ENCODE assay signal across 8 mouse cellular contexts in genomic region chr9:21152715-21153114, GRCm38 (mm10). TPM values are rescaled to one million over a fixed set of nuclear protein-coding genes. Genes with fewer than 3 reads are reported as not detected.
A peak's percentile ranks its signal among the peaks of the same experiment; 100 is the strongest.
DNase-seq lines count a peak whose midpoint lies in the region; ATAC-seq and TF ChIP-seq lines count a peak whose summit lies in the region.

No protein-coding gene starts in this region.

- H3K4me2 ChIP-seq in forebrain, embryonic 15.5 days (replicated peaks): peak overlapping the region; percentile 38
- H3K4me2 ChIP-seq in intestine, embryonic 16.5 days (ENCODE audit: low read depth, low read length): peak overlapping the region; percentile 94
- peak overlapping the region; percentile 66; the same call in 1 of the 2 replicates for H3K4me2 ChIP-seq in limb, embryonic 11.5 days (ENCODE audit: low read depth, severe bottlenecking)
- H3K4me2 ChIP-seq in stomach, embryonic 14.5 days (replicated peaks; ENCODE audit: low read depth, low read length): peak overlapping the region; percentile 91

- TF ChIP-seq CTCF in MEL (IDR thresholded peaks at IDR 0.05 in 2 of 3, conservative IDR thresholded peaks at IDR 0.05 in 1 of 3; ENCODE audit: control insufficient read depth in 1 of 3, insufficient read depth in 1 of 3, low read depth in 2 of 3, low read length in 3 of 3, poor library complexity in 1 of 3, severe bottlenecking in 1 of 3): peak; percentile 56 to 95 (median 79)

- peaks cover 0 to 27% of the 10 kb centered on the region in 2 experiments; a peak in 2 of 4 replicates for H3K36me3 ChIP-seq in MEL (ENCODE audit: control insufficient read depth in 1 of 2, insufficient read depth in 2 of 2, low read length in 2 of 2)
- H3K36me3 ChIP-seq in forebrain, embryonic 15.5 days: no peaks in the 10 kb centered on the region
- no peaks in the 10 kb centered on the region for H3K36me3 ChIP-seq in intestine, embryonic 16.5 days (ENCODE audit: control insufficient read depth, insufficient read depth, low read length)
- H3K36me3 ChIP-seq in limb, embryonic 11.5 days (ENCODE audit: control insufficient read depth, insufficient read depth, low read length): no peaks in the 10 kb centered on the region
- peaks cover 4% of the 10 kb centered on the region; the same call in 1 of the 2 replicates for H3K36me3 ChIP-seq in midbrain, embryonic 10.5 days
- no peaks in the 10 kb centered on the region for H3K36me3 ChIP-seq in stomach, embryonic 14.5 days (ENCODE audit: control insufficient read depth, insufficient read depth, low read length)

- under 1% methylated on average over 11 of the region's 11 CpGs for WGBS in forebrain, embryonic 15.5 days
- 2% methylated on average over 11 of the region's 11 CpGs for WGBS in intestine, embryonic 16.5 days
- 4% methylated on average over 11 of the region's 11 CpGs for WGBS in limb, embryonic 11.5 days
- whole genome bisulfite sequencing in midbrain, embryonic 10.5 days: 3% methylated on average over 11 of the region's 11 CpGs
- WGBS in stomach, embryonic 14.5 days: 4% methylated on average over 11 of the region's 11 CpGs

- TF ChIP-seq EP300 in MEL (IDR thresholded peaks at IDR 0.05; ENCODE audit: low read depth in 1 of 2, low read length in 2 of 2): no peak

- H3K9ac ChIP-seq in MEL (ENCODE audit: control insufficient read depth, low read depth, low read length, poor library complexity, severe bottlenecking): peak overlapping the region; percentile 12
- H3K9ac ChIP-seq in forebrain, embryonic 15.5 days (replicated peaks): no peak overlapping the region
- peak overlapping the region; percentile 69 for H3K9ac ChIP-seq in intestine, embryonic 16.5 days (ENCODE audit: low read depth, low read length)
- H3K9ac ChIP-seq in limb, embryonic 11.5 days (ENCODE audit: low read length): no peak overlapping the region
- no peak overlapping the region; the same call in 1 of the 2 replicates for H3K9ac ChIP-seq in stomach, embryonic 14.5 days (replicated peaks; ENCODE audit: low read depth, low read length)

- H3K27ac ChIP-seq in MEL (ENCODE audit: control insufficient read depth, low read depth, low read length): 0 out of 2 replicates have a peak overlapping the region, but pooled peaks have one; percentile 1
- no peak overlapping the region for H3K27ac ChIP-seq in forebrain, embryonic 15.5 days (replicated peaks)
- H3K27ac ChIP-seq in intestine, embryonic 16.5 days (ENCODE audit: low read length): peak overlapping the region; percentile 84
- no peak overlapping the region for H3K27ac ChIP-seq in limb, embryonic 11.5 days (replicated peaks; ENCODE audit: low read depth, low read length)
- no peak overlapping the region for H3K27ac ChIP-seq in midbrain, embryonic 10.5 days (replicated peaks)
- H3K27ac ChIP-seq in stomach, embryonic 14.5 days (ENCODE audit: low read length): peak overlapping the region; percentile 73; the same call in 1 of the 2 replicates

- H3K4me1 ChIP-seq in MEL (ENCODE audit: control insufficient read depth in 1 of 2, insufficient read depth in 2 of 2, low read length in 2 of 2): peaks cover 20 to 37% of the 10 kb centered on the region in 2 experiments
- H3K4me1 ChIP-seq in forebrain, embryonic 15.5 days: peaks cover 30% of the 10 kb centered on the region
- peaks cover 32% of the 10 kb centered on the region for H3K4me1 ChIP-seq in intestine, embryonic 16.5 days (ENCODE audit: control insufficient read depth, insufficient read depth, low read length)
- H3K4me1 ChIP-seq in limb, embryonic 11.5 days (ENCODE audit: control insufficient read depth, insufficient read depth, low read length): peaks cover 30% of the 10 kb centered on the region
- peaks cover 38% of the 10 kb centered on the region for H3K4me1 ChIP-seq in midbrain, embryonic 10.5 days
- H3K4me1 ChIP-seq in stomach, embryonic 14.5 days (ENCODE audit: control insufficient read depth, insufficient read depth, low read length): peaks cover 34% of the 10 kb centered on the region; the same call in 1 of the 2 replicates

- no peak for ATAC-seq in forebrain, embryonic 15.5 days (replicated peaks)
- ATAC-seq in intestine, embryonic 16.5 days: peak; percentile 21; the same call in 1 of the 2 replicates
- ATAC-seq in limb, embryonic 11.5 days (ENCODE audit: insufficient number of reproducible peaks, low FRiP score, low TSS enrichment, low read depth): no peak
- peak; percentile 8; the same call in 1 of the 2 replicates for ATAC-seq in stomach, embryonic 14.5 days (ENCODE audit: insufficient number of reproducible peaks, insufficient read depth, low FRiP score, low read depth)

- no peak overlapping the region for H3K4me3 ChIP-seq in MEL (ENCODE audit: control insufficient read depth in 1 of 2, insufficient read depth in 1 of 2, low read depth in 2 of 2, low read length in 2 of 2)
- no peak overlapping the region for H3K4me3 ChIP-seq in forebrain, embryonic 15.5 days
- peak overlapping the region; percentile 49 for H3K4me3 ChIP-seq in intestine, embryonic 16.5 days (ENCODE audit: low read length)
- peak overlapping the region; percentile 27 for H3K4me3 ChIP-seq in limb, embryonic 11.5 days (ENCODE audit: low read depth, low read length)
- peak overlapping the region; percentile 43 for H3K4me3 ChIP-seq in midbrain, embryonic 10.5 days
- H3K4me3 ChIP-seq in stomach, embryonic 14.5 days (ENCODE audit: low read depth, low read length): peak overlapping the region; percentile 31; the same call in 1 of the 2 replicates

- peak; percentile 56 for TF ChIP-seq RAD21 in MEL (IDR thresholded peaks at IDR 0.05; ENCODE audit: low read depth, low read length)

- H3K79me2 ChIP-seq in MEL (ENCODE audit: control insufficient read depth, insufficient read depth, low read length, poor library complexity): peaks cover 23% of the 10 kb centered on the region

- TF ChIP-seq POLR2A in MEL (IDR thresholded peaks at IDR 0.05; ENCODE audit: control insufficient read depth in 1 of 2, insufficient read depth in 1 of 2, low read depth in 1 of 2, low read length in 2 of 2, poor library complexity in 1 of 2): 0 out of 4 replicates have a peak, but pooled peaks of 1 of the 2 experiments have one; percentile 8

- H3K27me3 ChIP-seq in MEL (ENCODE audit: control insufficient read depth in 1 of 2, insufficient read depth in 2 of 2, low read length in 2 of 2): no peaks in the 10 kb centered on the region
- peaks cover 6% of the 10 kb centered on the region; the same call in 1 of the 2 replicates for H3K27me3 ChIP-seq in forebrain, embryonic 15.5 days
- no peaks in the 10 kb centered on the region for H3K27me3 ChIP-seq in intestine, embryonic 16.5 days (replicated peaks; ENCODE audit: control insufficient read depth, insufficient read depth, low read length)
- no peaks in the 10 kb centered on the region for H3K27me3 ChIP-seq in limb, embryonic 11.5 days (ENCODE audit: control insufficient read depth, insufficient read depth, low read length)
- peaks cover 8% of the 10 kb centered on the region; the same call in 1 of the 2 replicates for H3K27me3 ChIP-seq in midbrain, embryonic 10.5 days (ENCODE audit: low read depth, poor library complexity, severe bottlenecking)
- H3K27me3 ChIP-seq in stomach, embryonic 14.5 days (ENCODE audit: control insufficient read depth, insufficient read depth, low read length): no peaks in the 10 kb centered on the region

- DNase-seq in A20 (ENCODE audit: low read depth, low spot score) (peak; percentile 49), MEL (ENCODE audit: low read depth, low spot score) (peak; percentile 71), adipocyte (ENCODE audit: low spot score) (no peak)
- peak; percentile 73 for DNase-seq in limb, embryonic 11.5 days (ENCODE audit: low spot score)
- peak; percentile 66 for DNase-seq in midbrain, embryonic 10.5 days (ENCODE audit: low spot score)

- no peaks in the 10 kb centered on the region for H3K9me3 ChIP-seq in MEL (replicated peaks; ENCODE audit: insufficient read depth, low read length)
- no peaks in the 10 kb centered on the region for H3K9me3 ChIP-seq in forebrain, embryonic 15.5 days
- no peaks in the 10 kb centered on the region for H3K9me3 ChIP-seq in intestine, embryonic 16.5 days (ENCODE audit: control insufficient read depth, low read length)
- H3K9me3 ChIP-seq in limb, embryonic 11.5 days (ENCODE audit: control insufficient read depth, low read length): no peaks in the 10 kb centered on the region
- H3K9me3 ChIP-seq in midbrain, embryonic 10.5 days (replicated peaks): no peaks in the 10 kb centered on the region
- H3K9me3 ChIP-seq in stomach, embryonic 14.5 days (ENCODE audit: control insufficient read depth, low read depth, low read length): no peaks in the 10 kb centered on the region

RNA-seq across cellular contexts. Expression of gene Cdc37, which starts 2.9 kb away (rescaled TPM):
- total RNA-seq in MEL (2012; rRNA removed): 751 and 779 TPM in 2 replicates
- 1,000 to 10,000 TPM in 1 of 2 experiments, 100 to 1,000 TPM in 1; 914 to 1,631 TPM for polyA plus RNA-seq in MEL (2012; ENCODE audit: insufficient read depth in 1 of 2, insufficient read length in 2 of 2, low read depth in 1 of 2, low replicate concordance in 2 of 2, missing spikeins in 1 of 2)
- polyA plus RNA-seq in forebrain, embryonic 15.5 days (2015; fragmentation: Nextera tagmentation; extraction: Ambion mirVana): 217 and 221 TPM in 2 replicates
- polyA plus RNA-seq in intestine, embryonic 16.5 days (2015; fragmentation: Nextera tagmentation; extraction: Ambion mirVana): 247 and 261 TPM in 2 replicates
- polyA plus RNA-seq in limb, embryonic 11.5 days (2014; fragmentation: Nextera tagmentation; extraction: Ambion mirVana): 407 and 424 TPM in 2 replicates
- polyA plus RNA-seq in midbrain, embryonic 10.5 days (2016; fragmentation: Nextera tagmentation; extraction: Ambion mirVana): 351 and 367 TPM in 2 replicates
- polyA plus RNA-seq in stomach, embryonic 14.5 days (2014; fragmentation: Nextera tagmentation; extraction: Ambion mirVana): 283 and 302 TPM in 2 replicates

RNA-seq across cellular contexts. Expression of gene Pde4a, which starts 12.8 kb away (rescaled TPM):
- 13.8 and 16.6 TPM in 2 replicates for total RNA-seq in MEL (2012; rRNA removed)
- 10 to 100 TPM; 45.6 to 53.9 TPM for polyA plus RNA-seq in MEL (2012; ENCODE audit: insufficient read depth in 1 of 2, insufficient read length in 2 of 2, low read depth in 1 of 2, low replicate concordance in 2 of 2, missing spikeins in 1 of 2)
- 23.7 and 25.9 TPM in 2 replicates for polyA plus RNA-seq in forebrain, embryonic 15.5 days (2015; fragmentation: Nextera tagmentation; extraction: Ambion mirVana)
- polyA plus RNA-seq in intestine, embryonic 16.5 days (2015; fragmentation: Nextera tagmentation; extraction: Ambion mirVana): 6.2 and 7.8 TPM in 2 replicates
- polyA plus RNA-seq in limb, embryonic 11.5 days (2014; fragmentation: Nextera tagmentation; extraction: Ambion mirVana): 3.3 and 5.3 TPM in 2 replicates
- polyA plus RNA-seq in midbrain, embryonic 10.5 days (2016; fragmentation: Nextera tagmentation; extraction: Ambion mirVana): 3.8 and 5.0 TPM in 2 replicates
- polyA plus RNA-seq in stomach, embryonic 14.5 days (2014; fragmentation: Nextera tagmentation; extraction: Ambion mirVana): 5.4 TPM in 2 replicates

RNA-seq across cellular contexts. Expression of gene Tyk2, which starts 21.7 kb away (rescaled TPM):
- 43.8 and 45.6 TPM in 2 replicates for total RNA-seq in MEL (2012; rRNA removed)
- 10 to 100 TPM in 1 of 2 experiments, not detected in 1; 63.3 TPM for polyA plus RNA-seq in MEL (2012; ENCODE audit: insufficient read depth in 1 of 2, insufficient read length in 2 of 2, low read depth in 1 of 2, low replicate concordance in 2 of 2, missing spikeins in 1 of 2)
- 10.3 and 11.1 TPM in 2 replicates for polyA plus RNA-seq in forebrain, embryonic 15.5 days (2015; fragmentation: Nextera tagmentation; extraction: Ambion mirVana)
- 17.0 and 18.1 TPM in 2 replicates for polyA plus RNA-seq in intestine, embryonic 16.5 days (2015; fragmentation: Nextera tagmentation; extraction: Ambion mirVana)
- 8.1 and 9.7 TPM in 2 replicates for polyA plus RNA-seq in limb, embryonic 11.5 days (2014; fragmentation: Nextera tagmentation; extraction: Ambion mirVana)
- 13.6 and 14.8 TPM in 2 replicates for polyA plus RNA-seq in midbrain, embryonic 10.5 days (2016; fragmentation: Nextera tagmentation; extraction: Ambion mirVana)
- 10.2 and 10.9 TPM in 2 replicates for polyA plus RNA-seq in stomach, embryonic 14.5 days (2014; fragmentation: Nextera tagmentation; extraction: Ambion mirVana)

Comparison
In these comparisons a context has a peak if more than half of its experiments do, and no peak if none do; other contexts are left out.
1. H3K27ac ChIP-seq: peak in MEL (single experiment), intestine, embryonic 16.5 days (single experiment) and stomach, embryonic 14.5 days (single experiment); none in forebrain, embryonic 15.5 days (single experiment), limb, embryonic 11.5 days (single experiment) and midbrain, embryonic 10.5 days (single experiment).
2. H3K4me3 ChIP-seq: peak in intestine, embryonic 16.5 days (single experiment), limb, embryonic 11.5 days (single experiment), midbrain, embryonic 10.5 days (single experiment) and stomach, embryonic 14.5 days (single experiment); none in MEL (0 of 2) and forebrain, embryonic 15.5 days (single experiment).
3. H3K9ac ChIP-seq: peak in MEL (single experiment) and intestine, embryonic 16.5 days (single experiment); none in forebrain, embryonic 15.5 days (single experiment), limb, embryonic 11.5 days (single experiment) and stomach, embryonic 14.5 days (single experiment).
4. ATAC-seq: peak in intestine, embryonic 16.5 days (single experiment) and stomach, embryonic 14.5 days (single experiment); none in forebrain, embryonic 15.5 days (single experiment) and limb, embryonic 11.5 days (single experiment).
5. H3K4me2 ChIP-seq: peak in every context shown above with its lines; median percentile 94 in intestine, embryonic 16.5 days; 91 in stomach, embryonic 14.5 days; 66 in limb, embryonic 11.5 days; 38 in forebrain, embryonic 15.5 days.